10 mouse cellular contexts compared by ENCODE assay signal in genomic region chr12:109410723-109411122, GRCm38 (mm10). TPM values are rescaled to one million over a fixed set of nuclear protein-coding genes. Genes with fewer than 3 reads are reported as not detected.
DNase-seq lines count a peak whose midpoint lies in the region; ATAC-seq and TF ChIP-seq lines count a peak whose summit lies in the region.
"Had no signal": no experiment of that assay in that cellular context is flagged by ENCODE, and none has a peak within 500 bp of the region (broad histone marks: within the 10 kb centered on the region; RNA-seq: fewer than 3 reads in every experiment).

No protein-coding gene starts in this region.

- WGBS in heart, embryonic 16.5 days: 55% methylated on average over 11 of the region's 11 CpGs
- 27% methylated on average over 11 of the region's 11 CpGs for WGBS in midbrain, embryonic 14.5 days
- WGBS in midbrain, embryonic 11.5 days: 48% methylated on average over 11 of the region's 11 CpGs
- 24% methylated on average over 11 of the region's 11 CpGs for WGBS in intestine, embryonic 16.5 days
- WGBS in stomach, postnatal 0 days: 40% methylated on average over 11 of the region's 11 CpGs

- no peaks in the 10 kb centered on the region for H3K36me3 ChIP-seq in heart, embryonic 16.5 days (ENCODE audit: control insufficient read depth, insufficient read depth)
- H3K36me3 ChIP-seq in midbrain, embryonic 14.5 days (ENCODE audit: control insufficient read depth, insufficient read depth, low read length): no peaks in the 10 kb centered on the region
- no peaks in the 10 kb centered on the region for H3K36me3 ChIP-seq in midbrain, embryonic 11.5 days (ENCODE audit: control insufficient read depth, insufficient read depth, low read length)
- no peaks in the 10 kb centered on the region for H3K36me3 ChIP-seq in intestine, embryonic 16.5 days (ENCODE audit: control insufficient read depth, insufficient read depth, low read length)
- H3K36me3 ChIP-seq in stomach, postnatal 0 days (ENCODE audit: control insufficient read depth, insufficient read depth, low read length): no peaks in the 10 kb centered on the region

- TF ChIP-seq CTCF in stomach, postnatal 0 days (IDR thresholded peaks at IDR 0.05; ENCODE audit: low read depth): no peak
- TF ChIP-seq CTCF in gastrocnemius, adult 2 months (IDR thresholded peaks at IDR 0.05): no peak

- TF ChIP-seq EP300 in stomach, postnatal 0 days (optimal IDR thresholded peaks at IDR 0.05): no peak

- intact Hi-C loops in gastrocnemius, adult 2 months (cut with DNase I): no loop called here

- no peaks in the 10 kb centered on the region for H3K9me3 ChIP-seq in heart, embryonic 16.5 days (replicated peaks; ENCODE audit: control insufficient read depth, low read length)
- H3K9me3 ChIP-seq in midbrain, embryonic 14.5 days (ENCODE audit: control insufficient read depth, low read length): no peaks in the 10 kb centered on the region
- H3K9me3 ChIP-seq in midbrain, embryonic 11.5 days (ENCODE audit: control insufficient read depth, low read length): no peaks in the 10 kb centered on the region
- no peaks in the 10 kb centered on the region for H3K9me3 ChIP-seq in intestine, embryonic 16.5 days (ENCODE audit: control insufficient read depth, low read length)
- H3K9me3 ChIP-seq in stomach, postnatal 0 days (ENCODE audit: control insufficient read depth, low read length): no peaks in the 10 kb centered on the region

- H3K27me3 ChIP-seq in heart, embryonic 16.5 days (ENCODE audit: control insufficient read depth, insufficient read depth, low read length): no peaks in the 10 kb centered on the region
- H3K27me3 ChIP-seq in midbrain, embryonic 14.5 days (ENCODE audit: control insufficient read depth, insufficient read depth, low read length): no peaks in the 10 kb centered on the region
- no peaks in the 10 kb centered on the region for H3K27me3 ChIP-seq in midbrain, embryonic 11.5 days (ENCODE audit: control insufficient read depth, insufficient read depth, low read length)
- H3K27me3 ChIP-seq in intestine, embryonic 16.5 days (replicated peaks; ENCODE audit: control insufficient read depth, insufficient read depth, low read length): no peaks in the 10 kb centered on the region
- no peaks in the 10 kb centered on the region for H3K27me3 ChIP-seq in stomach, postnatal 0 days (ENCODE audit: control insufficient read depth, insufficient read depth, low read length)

- H3K4me3 ChIP-seq in heart, embryonic 16.5 days (ENCODE audit: low read length): no peak overlapping the region
- H3K4me3 ChIP-seq in midbrain, embryonic 14.5 days (replicated peaks; ENCODE audit: low read depth, low read length): no peak overlapping the region
- H3K4me3 ChIP-seq in midbrain, embryonic 11.5 days (ENCODE audit: low read depth, low read length): no peak overlapping the region
- H3K4me3 ChIP-seq in intestine, embryonic 16.5 days (ENCODE audit: low read length): no peak overlapping the region
- H3K4me3 ChIP-seq in stomach, postnatal 0 days (ENCODE audit: low read depth, low read length): no peak overlapping the region
- H3K4me3 ChIP-seq in gastrocnemius, adult 2 months: no peak overlapping the region
- H3K4me3 ChIP-seq: left cerebral cortex, adult 2 months had no signal

- H3K4me1 ChIP-seq in heart, embryonic 16.5 days (ENCODE audit: control insufficient read depth, insufficient read depth, low read length): peaks cover 2% of the 10 kb centered on the region; the same call in 1 of the 2 replicates
- H3K4me1 ChIP-seq in midbrain, embryonic 14.5 days (ENCODE audit: control insufficient read depth, insufficient read depth, low read length): peaks cover 33% of the 10 kb centered on the region
- peaks cover 3% of the 10 kb centered on the region; the same call in 1 of the 2 replicates for H3K4me1 ChIP-seq in midbrain, embryonic 11.5 days (ENCODE audit: control insufficient read depth, insufficient read depth, low read length)
- peaks cover 44% of the 10 kb centered on the region for H3K4me1 ChIP-seq in intestine, embryonic 16.5 days (ENCODE audit: control insufficient read depth, insufficient read depth, low read length)
- peaks cover 17% of the 10 kb centered on the region for H3K4me1 ChIP-seq in stomach, postnatal 0 days (replicated peaks; ENCODE audit: control insufficient read depth, insufficient read depth)

- DNase-seq in heart, adult 9 months (ENCODE audit: low spot score in 2 of 2): no peak
- DNase-seq in midbrain, embryonic 14.5 days: peak; percentile 55
- DNase-seq in midbrain, embryonic 11.5 days (ENCODE audit: low spot score, missing footprints): no peak
- DNase-seq in stomach, postnatal 0 days (ENCODE audit: low spot score): no peak
- DNase-seq in adrenal gland, postnatal 36 days: no peak
- DNase-seq in gastrocnemius, adult 2 months: no peak

- peak overlapping the region; percentile 47 for H3K27ac ChIP-seq in heart, embryonic 16.5 days (ENCODE audit: low read length)
- peak overlapping the region; percentile 60 for H3K27ac ChIP-seq in midbrain, embryonic 14.5 days (replicated peaks; ENCODE audit: low read depth, low read length)
- H3K27ac ChIP-seq in midbrain, embryonic 11.5 days (ENCODE audit: low read depth, low read length): no peak overlapping the region
- peak overlapping the region; percentile 91 for H3K27ac ChIP-seq in intestine, embryonic 16.5 days (ENCODE audit: low read length)
- peak overlapping the region; percentile 88 for H3K27ac ChIP-seq in stomach, postnatal 0 days (replicated peaks)
- no peak overlapping the region for H3K27ac ChIP-seq in gastrocnemius, adult 2 months
- H3K27ac ChIP-seq: left cerebral cortex, adult 2 months had no signal

- no peak for ATAC-seq in heart, embryonic 16.5 days (replicated peaks; ENCODE audit: extremely low read depth, insufficient read depth, low FRiP score)
- no peak for ATAC-seq in midbrain, embryonic 14.5 days (ENCODE audit: low FRiP score, low TSS enrichment)
- ATAC-seq in midbrain, embryonic 11.5 days (ENCODE audit: low FRiP score): no peak
- peak; percentile 52 for ATAC-seq in intestine, embryonic 16.5 days
- no peak for ATAC-seq in stomach, postnatal 0 days (ENCODE audit: low FRiP score, low TSS enrichment)

- H3K9ac ChIP-seq in heart, embryonic 16.5 days (ENCODE audit: low read length): no peak overlapping the region
- H3K9ac ChIP-seq in midbrain, embryonic 14.5 days (replicated peaks; ENCODE audit: low read length): 0 out of 2 replicates have a peak overlapping the region, but pooled peaks have one; percentile 9
- H3K9ac ChIP-seq in midbrain, embryonic 11.5 days (ENCODE audit: low read length): no peak overlapping the region
- H3K9ac ChIP-seq in intestine, embryonic 16.5 days (ENCODE audit: low read depth, low read length): peak overlapping the region; percentile 53
- H3K9ac ChIP-seq in stomach, postnatal 0 days (ENCODE audit: low read length): no peak overlapping the region

- no peak overlapping the region for H3K4me2 ChIP-seq in heart, embryonic 16.5 days (ENCODE audit: low read depth, low read length)
- no peak overlapping the region for H3K4me2 ChIP-seq in midbrain, embryonic 14.5 days (ENCODE audit: low read length)
- no peak overlapping the region for H3K4me2 ChIP-seq in midbrain, embryonic 11.5 days
- H3K4me2 ChIP-seq in intestine, embryonic 16.5 days (ENCODE audit: low read depth, low read length): no peak overlapping the region
- H3K4me2 ChIP-seq in stomach, postnatal 0 days (replicated peaks; ENCODE audit: low read depth): no peak overlapping the region

RNA-seq across cellular contexts. Expression of gene Dlk1, which starts 41.9 kb away (rescaled TPM):
- 169 and 179 TPM in 2 replicates for polyA plus RNA-seq in heart, embryonic 16.5 days (2015; fragmentation: Nextera tagmentation; extraction: Ambion mirVana)
- 50.3 and 51.4 TPM in 2 replicates for polyA plus RNA-seq in midbrain, embryonic 14.5 days (2014; fragmentation: Nextera tagmentation; extraction: Ambion mirVana)
- 75.1 and 76.7 TPM in 2 replicates for polyA plus RNA-seq in midbrain, embryonic 11.5 days (2014; fragmentation: Nextera tagmentation; extraction: Ambion mirVana)
- 325 and 385 TPM in 2 replicates for polyA plus RNA-seq in intestine, embryonic 16.5 days (2015; fragmentation: Nextera tagmentation; extraction: Ambion mirVana)
- polyA plus RNA-seq in stomach, postnatal 0 days (2015; fragmentation: Nextera tagmentation; extraction: Ambion mirVana): 183 and 187 TPM in 2 replicates
- total RNA-seq in adrenal gland, postnatal 36 days (2021): 100 to 1,000 TPM; 490 to 535 TPM
- total RNA-seq in gastrocnemius, adult 2 months (2021): 1 to 10 TPM in 1 of 2 experiments, under 1 TPM in 1; 0.45 to 1.7 TPM
- total RNA-seq: neutrophil, adult 5-6 weeks had no signal

Comparison
In these comparisons a context has a peak if more than half of its experiments do, and no peak if none do; other contexts are left out.
1. H3K27ac ChIP-seq: peak in heart, embryonic 16.5 days (single experiment), midbrain, embryonic 14.5 days (single experiment), intestine, embryonic 16.5 days (single experiment) and stomach, postnatal 0 days (single experiment); none in midbrain, embryonic 11.5 days (single experiment) and gastrocnemius, adult 2 months (single experiment).
2. H3K9ac ChIP-seq: peak in midbrain, embryonic 14.5 days (single experiment) and intestine, embryonic 16.5 days (single experiment); none in heart, embryonic 16.5 days (single experiment), midbrain, embryonic 11.5 days (single experiment) and stomach, postnatal 0 days (single experiment).